Comparison of ENCODE assay signal across 9 mouse cellular contexts in genomic region chr13:31179407-31180001, GRCm38 (mm10).
DNase-seq lines count a peak whose midpoint lies in the region; ATAC-seq and TF ChIP-seq lines count a peak whose summit lies in the region.
"Had no signal": no experiment of that assay in that cellular context is flagged by ENCODE, and none has a peak within 500 bp of the region (broad histone marks: within the 10 kb centered on the region; RNA-seq: fewer than 3 reads in every experiment).

No protein-coding gene starts in this region.

- H3K9me3 ChIP-seq in forebrain, postnatal 0 days (ENCODE audit: low read length): no peaks in the 10 kb centered on the region
- peaks cover 4% of the 10 kb centered on the region; the same call in 1 of the 2 replicates for H3K9me3 ChIP-seq in kidney, embryonic 16.5 days (ENCODE audit: low read length)
- no peaks in the 10 kb centered on the region for H3K9me3 ChIP-seq in liver, embryonic 16.5 days (replicated peaks; ENCODE audit: control insufficient read depth, low read length)

- H3K4me1 ChIP-seq in forebrain, postnatal 0 days (ENCODE audit: insufficient read depth): no peaks in the 10 kb centered on the region
- peaks cover 8% of the 10 kb centered on the region; the same call in 1 of the 2 replicates for H3K4me1 ChIP-seq in kidney, embryonic 16.5 days (ENCODE audit: insufficient read depth, low read length)
- H3K4me1 ChIP-seq in liver, embryonic 16.5 days (ENCODE audit: control insufficient read depth, low read depth, low read length): no peaks in the 10 kb centered on the region

- 46% methylated on average over 12 of the region's 12 CpGs for WGBS in forebrain, postnatal 0 days
- WGBS in kidney, embryonic 16.5 days: 24% methylated on average over 12 of the region's 12 CpGs
- WGBS in liver, embryonic 16.5 days (ENCODE audit: insufficient replicate concordance): 13% methylated on average over 12 of the region's 12 CpGs

- no peak overlapping the region for H3K4me3 ChIP-seq in forebrain, postnatal 0 days (ENCODE audit: low read depth, low read length)
- no peak overlapping the region for H3K4me3 ChIP-seq in kidney, embryonic 16.5 days (ENCODE audit: low read length)
- no peak overlapping the region for H3K4me3 ChIP-seq in liver, embryonic 16.5 days (ENCODE audit: low read depth, low read length)

- no peak overlapping the region for H3K4me2 ChIP-seq in forebrain, postnatal 0 days (ENCODE audit: low read depth)
- H3K4me2 ChIP-seq in kidney, embryonic 16.5 days (replicated peaks; ENCODE audit: low read depth, low read length): peak overlapping the region; percentile 31
- peak overlapping the region; percentile 36 for H3K4me2 ChIP-seq in liver, embryonic 16.5 days (ENCODE audit: low read depth, low read length)

- peak; percentile 14 for DNase-seq in adrenal gland, adult 2 months
- no peak for DNase-seq in adrenal gland, adult 18-20 months (ENCODE audit: low spot score in 2 of 2)
- DNase-seq in brain, adult 2 months (ENCODE audit: low read depth, low spot score): peak; percentile 66
- no peak for DNase-seq in forebrain, postnatal 0 days
- DNase-seq in right cerebral cortex, postnatal 14 days: peak; percentile 12

- no peak overlapping the region for H3K9ac ChIP-seq in forebrain, postnatal 0 days
- 0 out of 2 replicates have a peak overlapping the region, but pooled peaks have one; percentile 13 for H3K9ac ChIP-seq in kidney, embryonic 16.5 days (replicated peaks; ENCODE audit: low read length)
- H3K9ac ChIP-seq in liver, embryonic 16.5 days (ENCODE audit: low read depth, low read length): no peak overlapping the region

- H3K27me3 ChIP-seq in forebrain, postnatal 0 days (ENCODE audit: insufficient read depth, low read length): no peaks in the 10 kb centered on the region
- H3K27me3 ChIP-seq in kidney, embryonic 16.5 days (ENCODE audit: insufficient read depth, low read length): no peaks in the 10 kb centered on the region; the same call in 1 of the 2 replicates
- H3K27me3 ChIP-seq in liver, embryonic 16.5 days (ENCODE audit: control insufficient read depth, insufficient read depth, low read depth, low read length): no peaks in the 10 kb centered on the region

- H3K27ac ChIP-seq in forebrain, postnatal 0 days (ENCODE audit: low read depth, low read length): no peak overlapping the region
- H3K27ac ChIP-seq in kidney, embryonic 16.5 days (ENCODE audit: low read length): no peak overlapping the region
- H3K27ac ChIP-seq in liver, embryonic 16.5 days (ENCODE audit: low read length): peak overlapping the region; percentile 75
- H3K27ac ChIP-seq: macrophage had no signal

- no peak for TF ChIP-seq CTCF in forebrain, postnatal 0 days (IDR thresholded peaks at IDR 0.05; ENCODE audit: low read depth)

- peak; percentile 56 for ATAC-seq in forebrain, postnatal 0 days
- ATAC-seq in kidney, embryonic 16.5 days (ENCODE audit: low FRiP score, low TSS enrichment): peak; percentile 65
- ATAC-seq in liver, embryonic 16.5 days (ENCODE audit: low read depth): peak; percentile 94
- ATAC-seq in megakaryocyte-erythroid progenitor cell, adult 5-6 weeks (replicated peaks; ENCODE audit: low FRiP score, low TSS enrichment, poor library complexity, severe bottlenecking): no peak

- H3K36me3 ChIP-seq in forebrain, postnatal 0 days (ENCODE audit: insufficient read depth): no peaks in the 10 kb centered on the region
- no peaks in the 10 kb centered on the region for H3K36me3 ChIP-seq in kidney, embryonic 16.5 days (ENCODE audit: insufficient read depth, low read length)
- no peaks in the 10 kb centered on the region for H3K36me3 ChIP-seq in liver, embryonic 16.5 days (ENCODE audit: control insufficient read depth, insufficient read depth)

Comparison
In these comparisons a context has a peak if more than half of its experiments do, and no peak if none do; other contexts are left out.
1. DNase-seq: peak in adrenal gland, adult 2 months (single experiment), brain, adult 2 months (single experiment) and right cerebral cortex, postnatal 14 days (single experiment); none in adrenal gland, adult 18-20 months (0 of 2) and forebrain, postnatal 0 days (single experiment).